Mouse (Mus musculus): ENCODE data around the gene Pfdn5.
"Not testable (repeated sequence)": the region's sequence is repeated elsewhere in the genome, so short reads cannot be mapped to it uniquely, and the experiment has no call there.

Pfdn5 gene

DNA sequence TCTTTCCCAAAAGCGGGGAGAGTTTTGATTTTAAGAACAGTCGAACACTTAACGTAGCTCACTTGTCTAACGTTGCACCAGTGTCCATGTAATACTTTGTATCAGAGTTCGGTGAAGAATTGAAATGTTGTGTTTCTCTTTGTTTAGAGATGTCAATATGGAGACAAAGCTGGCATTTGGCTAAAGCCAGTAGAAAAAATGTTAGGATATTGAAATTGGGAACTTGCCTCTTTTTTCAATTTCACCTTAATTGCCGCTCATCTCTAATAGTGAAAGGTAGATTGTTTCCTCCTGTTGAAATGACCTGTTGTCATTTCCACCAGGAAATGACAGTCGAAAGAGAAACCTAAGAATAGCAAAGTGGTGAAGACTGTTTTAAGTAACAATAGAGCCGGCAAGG lies 976 bp downstream of the Pfdn5 start:
- CTCF ChIA-PET = interaction anchor here (0.6 kb wide), 1 partner anchor 161 kb away, joined by 3 read pairs; no protein-coding TSS in a partner anchor

DNA sequence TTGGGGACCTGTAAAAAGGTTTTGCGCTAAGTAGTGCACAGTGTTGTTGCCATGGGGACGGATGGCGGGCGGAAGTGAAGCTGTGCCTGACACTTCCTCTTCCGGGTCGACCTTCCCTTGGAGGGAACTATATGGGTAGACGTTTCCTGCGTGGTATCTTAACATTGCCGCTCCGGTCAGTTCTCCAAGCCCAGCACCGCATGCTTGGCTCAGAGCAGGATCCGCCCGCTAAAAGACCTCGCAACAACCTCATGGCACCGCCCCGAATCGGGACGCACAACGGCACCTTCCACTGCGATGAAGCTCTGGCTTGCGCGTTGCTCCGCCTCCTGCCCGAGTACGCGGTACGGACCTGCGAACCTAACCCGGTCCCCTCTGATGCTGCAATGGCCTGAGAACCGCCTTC lies 5.7 kb downstream of the Pfdn5 start, which contains the start of gene Myg1:
Gene Myg1 (plus strand): TSS at position 100 of the 406 bp plus-strand sequence.
- CTCF ChIA-PET = interaction anchor here (1.1 kb wide), 1 partner anchor 12 kb away, joined by 4 read pairs; no protein-coding TSS in a partner anchor

DNA sequence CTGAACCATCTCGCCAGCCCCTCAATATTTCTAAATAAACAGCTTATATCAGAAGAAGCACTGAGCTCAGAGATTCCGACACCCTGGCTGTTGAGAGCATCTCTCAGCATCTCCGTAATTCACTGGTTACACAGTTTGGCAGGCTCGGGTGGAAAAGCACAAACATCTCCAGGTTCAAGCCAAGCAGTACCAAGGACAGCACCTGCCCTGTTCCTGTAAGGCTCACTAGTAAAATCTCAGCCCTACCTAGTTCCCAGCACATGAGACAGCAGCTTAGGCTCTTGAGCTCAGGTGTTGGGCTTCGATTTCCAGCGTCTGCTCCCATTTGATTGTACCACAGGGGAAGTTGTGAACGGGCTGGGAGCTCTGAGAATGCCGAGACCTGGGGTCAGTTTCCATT lies 9.3 kb downstream of the Pfdn5 start:
- CTCF ChIA-PET = no interaction called here

DNA sequence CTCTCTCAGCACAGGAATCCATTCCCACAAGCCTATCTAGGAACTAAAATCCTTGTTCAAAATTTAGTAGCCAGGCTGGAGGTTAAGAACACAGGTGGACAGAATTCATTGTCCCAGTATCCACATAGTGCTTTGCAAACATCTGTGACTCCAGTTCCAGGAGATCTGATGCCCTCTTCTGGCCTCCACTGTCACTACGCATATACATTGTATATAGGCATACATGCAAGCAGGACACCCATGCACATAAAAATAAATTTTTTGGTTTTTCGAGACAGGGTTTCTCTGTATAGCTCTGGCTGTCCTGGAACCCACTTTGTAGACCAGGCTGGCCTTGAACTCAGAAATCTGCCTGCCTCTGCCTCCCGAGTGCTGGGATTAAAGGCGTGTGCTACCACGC lies 10.0 kb downstream of the Pfdn5 start:
- CTCF ChIA-PET = not testable (repeated sequence)

DNA sequence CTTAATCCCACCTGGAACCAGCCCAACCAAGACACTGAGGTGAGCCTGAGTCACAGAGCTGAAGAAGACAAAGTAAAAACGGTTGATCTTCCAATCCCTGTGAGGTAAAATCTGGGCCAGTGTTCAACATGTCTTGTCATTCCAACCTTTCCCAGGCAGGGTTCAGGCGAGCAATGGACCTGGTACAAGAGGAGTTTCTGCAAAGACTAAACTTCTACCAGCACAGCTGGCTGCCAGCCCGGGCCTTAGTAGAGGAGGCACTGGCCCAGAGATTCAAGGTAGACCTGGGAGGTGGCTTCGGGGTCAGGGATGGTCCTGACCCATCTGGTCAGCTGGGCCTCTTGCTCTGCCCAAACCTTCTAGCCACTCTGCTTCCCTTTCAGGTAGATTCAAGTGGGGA lies 11.0 kb downstream of the Pfdn5 start:
- CTCF ChIA-PET = no interaction called here

DNA sequence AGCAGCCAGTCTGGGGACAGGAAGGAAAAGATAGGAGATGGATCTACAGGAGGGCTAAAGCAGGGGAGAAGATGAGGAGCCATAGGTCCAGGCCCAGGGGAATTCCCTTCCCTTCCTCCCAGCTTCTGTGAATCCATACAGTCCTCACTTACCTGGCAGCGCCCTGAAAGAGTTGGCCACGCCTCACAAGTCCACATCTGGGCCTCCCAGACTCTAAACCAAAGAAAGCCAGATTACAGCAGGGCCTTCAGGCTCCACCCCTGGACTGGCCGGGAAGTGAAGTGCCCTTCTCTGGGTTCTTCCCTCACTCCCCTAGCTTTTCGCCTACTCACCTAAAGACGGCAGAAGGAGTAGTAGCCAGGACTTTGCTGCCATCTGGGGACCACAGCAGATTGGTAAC lies 13.7 kb downstream of the Pfdn5 start:
- CTCF ChIA-PET = no interaction called here

DNA sequence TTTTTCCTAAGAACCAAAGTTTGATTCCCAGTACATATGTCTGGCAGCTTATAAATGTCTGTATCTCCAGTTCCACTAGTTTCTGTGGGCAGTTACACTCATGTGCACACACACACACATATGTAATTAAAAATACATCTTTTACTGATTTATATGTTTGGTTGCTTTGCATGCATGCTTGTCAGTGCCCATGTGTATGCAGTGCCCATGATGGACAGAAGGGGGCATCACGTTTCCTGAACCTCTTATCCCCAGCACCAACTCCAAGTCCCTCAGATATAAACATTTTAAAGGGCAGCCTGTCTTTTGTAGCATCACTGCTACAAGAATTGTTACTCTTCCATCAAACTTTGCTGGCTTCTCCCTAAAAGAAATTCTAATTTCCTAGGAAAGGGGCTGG lies 15.7 kb downstream of the Pfdn5 start:
- CTCF ChIA-PET = interaction anchor here (0.7 kb wide), 2 partner anchors 44 to 157 kb away, joined by 3 to 6 read pairs; no protein-coding TSS in a partner anchor

DNA sequence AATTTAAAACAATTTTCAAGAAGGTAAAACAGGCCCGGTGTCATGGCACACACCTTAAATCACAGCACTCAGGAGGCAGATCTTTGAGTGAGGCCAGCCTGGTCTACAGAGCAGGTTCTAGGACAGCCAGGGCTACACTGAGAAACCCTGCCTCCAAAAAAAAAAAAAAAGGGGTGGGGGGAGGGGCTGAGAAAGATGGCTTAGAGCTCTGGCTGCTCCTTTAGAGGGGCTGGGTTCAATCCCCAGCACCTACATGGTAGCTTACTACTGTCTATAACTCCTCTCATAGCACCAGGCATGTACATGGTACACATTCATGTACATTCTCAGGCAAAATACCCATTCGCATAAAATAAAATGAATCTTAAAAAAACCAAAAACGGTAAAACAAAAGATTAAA lies 18.6 kb downstream of the Pfdn5 start:
- CTCF ChIA-PET = interaction anchor here (0.5 kb wide), 1 partner anchor 71 kb away, joined by 9 read pairs; no protein-coding TSS in a partner anchor

DNA sequence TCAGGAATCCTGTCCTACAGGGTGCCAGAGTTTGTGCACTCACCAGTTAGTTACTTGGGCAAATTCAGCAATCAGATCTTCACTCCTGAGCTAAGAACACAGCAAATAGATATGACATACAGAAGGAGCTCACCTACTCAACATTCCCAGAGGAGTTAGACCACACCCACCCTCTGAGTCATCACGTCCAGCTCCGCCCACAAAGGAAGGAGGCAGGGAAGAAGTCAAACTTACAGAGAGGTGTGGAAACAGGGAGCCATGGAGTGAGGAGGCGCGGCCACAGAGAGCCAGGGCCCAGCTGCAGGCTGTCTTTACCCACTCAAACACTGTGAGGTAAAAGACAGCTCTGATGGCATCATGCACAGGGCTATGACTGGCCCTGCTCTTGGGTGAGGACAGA lies 20.5 kb downstream of the Pfdn5 start:
- CTCF ChIA-PET = interaction anchor here (0.5 kb wide), 1 partner anchor 368 kb away, joined by 5 read pairs; no protein-coding TSS in a partner anchor

DNA sequence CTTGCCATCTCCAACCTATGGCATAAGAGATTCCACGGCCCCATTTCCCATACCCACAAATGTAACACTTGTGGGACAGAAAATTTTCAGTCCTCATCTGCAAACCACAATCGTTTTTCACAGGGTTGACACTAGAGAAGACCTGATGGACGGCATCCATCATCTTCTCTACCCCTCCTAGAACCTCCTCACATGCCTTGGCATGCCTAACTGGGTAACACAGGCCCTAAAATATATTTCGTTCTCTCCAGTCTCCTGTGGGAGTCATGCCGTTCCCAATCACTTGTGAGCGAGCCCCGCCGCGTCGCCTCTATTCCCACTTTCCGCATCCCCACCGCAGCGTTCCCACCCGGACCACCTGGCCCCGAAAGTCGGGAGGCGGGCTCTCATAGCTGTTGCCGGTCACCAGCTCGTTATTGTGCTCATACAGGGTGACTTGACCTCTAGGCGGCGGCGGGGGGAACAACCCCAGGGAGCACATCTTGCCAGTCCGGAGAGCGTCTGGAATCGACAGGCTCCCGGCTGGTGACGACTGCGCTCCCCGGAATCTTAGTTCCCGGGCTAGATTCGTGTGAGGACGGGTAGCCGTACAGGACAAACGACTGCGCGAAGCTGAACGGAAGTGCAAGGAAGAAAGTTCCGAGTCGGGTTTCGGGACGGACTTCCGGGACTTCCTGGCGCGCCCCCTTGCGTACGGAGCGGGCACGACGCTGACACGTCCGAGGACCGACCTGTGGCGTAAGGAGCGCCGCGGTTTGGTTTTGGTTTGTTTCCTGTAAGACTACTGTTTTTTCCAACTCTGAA lies 24.4 kb downstream of the Pfdn5 start, which contains the start of gene Aaas:
Gene Aaas (minus strand): TSS at position 634 of the 804 bp plus-strand sequence.
- CTCF ChIA-PET = interaction anchor here (0.5 to 0.9 kb wide), 3 partner anchors 15 to 86 kb away, joined by 3 to 5 read pairs (median 3); no protein-coding TSS in a partner anchor

DNA sequence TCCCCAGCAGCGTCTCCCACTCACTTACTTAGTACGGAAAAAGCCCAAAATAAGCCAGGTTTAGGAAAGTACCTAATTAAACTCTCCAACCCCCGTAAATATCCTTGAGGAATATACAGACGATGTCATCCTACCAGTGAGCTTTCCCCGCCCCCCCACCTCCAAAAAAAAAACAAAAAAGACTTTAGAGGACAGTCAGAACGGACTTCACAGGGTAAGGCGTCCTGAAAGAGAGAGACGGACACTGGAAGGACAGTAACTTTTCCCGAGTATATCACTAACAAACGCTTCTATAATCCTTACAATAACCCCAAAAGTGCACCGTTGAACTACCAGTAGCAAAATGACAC lies 25.0 kb downstream of the Pfdn5 start:
- CTCF ChIA-PET = interaction anchor here (0.5 to 0.9 kb wide), 2 partner anchors 15 to 64 kb away, joined by 3 to 5 read pairs; no protein-coding TSS in a partner anchor

DNA sequence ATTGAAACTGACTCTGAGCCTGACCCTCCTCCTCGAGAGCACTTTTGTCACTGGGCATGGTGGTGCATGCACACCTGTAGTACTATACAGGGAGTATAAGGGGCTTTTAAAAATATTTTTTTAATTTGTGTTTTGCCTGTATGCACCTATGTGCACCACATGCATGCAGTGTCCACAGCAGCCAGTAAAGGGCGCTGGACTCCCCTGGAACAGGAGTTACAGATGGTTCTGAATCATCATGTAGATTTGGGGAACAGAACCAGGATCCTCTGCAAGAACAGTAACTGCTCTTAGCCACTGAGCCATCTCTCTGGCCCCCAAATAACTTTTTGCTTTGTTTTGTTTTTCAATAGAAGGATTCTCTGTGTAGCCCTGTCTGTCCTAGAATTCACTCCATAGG lies 26.3 kb downstream of the Pfdn5 start:
- CTCF ChIA-PET = interaction anchor here (0.6 to 0.7 kb wide), 2 partner anchors 59 to 1781 kb away, joined by 5 to 9 read pairs; no protein-coding TSS in a partner anchor

DNA sequence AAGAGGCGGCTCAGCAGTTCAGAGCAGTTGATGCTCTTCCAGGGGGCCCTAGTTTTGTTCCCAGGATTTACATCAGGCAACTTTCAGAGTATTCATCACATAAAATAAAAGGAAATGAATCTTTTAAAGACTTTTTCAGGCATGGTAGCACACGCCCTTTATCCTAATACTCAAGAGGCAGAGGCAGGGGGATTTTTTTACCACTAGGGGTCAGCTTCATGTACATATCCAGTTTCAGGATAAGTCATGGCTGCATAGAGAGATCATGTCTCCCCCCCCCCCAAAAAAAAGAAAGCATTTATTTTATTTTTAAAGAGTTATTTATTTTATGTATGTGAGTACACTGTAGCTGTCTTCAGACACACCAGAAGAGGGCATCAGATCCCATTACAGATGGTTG lies 28.1 kb downstream of the Pfdn5 start:
- CTCF ChIA-PET = no interaction called here

DNA sequence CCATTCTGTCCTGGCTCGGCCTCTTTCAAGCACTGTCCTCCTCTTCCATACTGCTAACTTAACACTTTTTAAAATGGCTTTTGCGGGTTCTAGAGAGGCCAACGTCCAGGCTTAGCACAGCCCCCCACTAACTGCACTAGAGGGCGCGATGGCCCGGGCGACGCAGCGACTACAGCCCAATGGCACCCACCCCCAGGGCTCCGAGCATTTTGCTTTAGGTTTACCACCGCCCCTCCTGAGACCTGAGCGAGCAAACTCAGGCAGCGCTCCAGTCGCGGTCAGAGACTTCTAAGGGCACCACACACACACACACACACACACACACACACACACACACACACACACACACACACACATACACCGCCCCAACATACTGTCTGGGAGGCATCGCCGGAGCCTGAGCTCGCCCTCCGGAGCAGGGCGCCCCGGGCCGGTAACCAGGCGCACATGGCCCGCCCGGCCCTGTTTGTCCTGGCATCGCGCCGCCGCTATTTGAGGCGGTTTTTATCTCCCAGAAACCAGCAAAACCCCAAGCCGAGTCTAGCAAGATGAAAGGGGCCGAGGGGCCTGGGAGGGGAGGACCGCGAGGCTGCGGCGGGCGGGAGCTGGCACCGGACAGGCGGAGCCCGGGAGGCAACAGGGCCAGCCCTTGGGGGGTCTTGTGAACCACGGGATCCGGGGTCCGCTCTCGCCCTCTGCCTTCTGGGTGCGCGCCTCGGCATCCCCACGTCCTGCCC lies 29.4 kb downstream of the Pfdn5 start:
- CTCF ChIA-PET = interaction anchor here (0.5 to 0.6 kb wide), 2 partner anchors 65 to 72 kb away, joined by 3 to 4 read pairs; no protein-coding TSS in a partner anchor

DNA sequence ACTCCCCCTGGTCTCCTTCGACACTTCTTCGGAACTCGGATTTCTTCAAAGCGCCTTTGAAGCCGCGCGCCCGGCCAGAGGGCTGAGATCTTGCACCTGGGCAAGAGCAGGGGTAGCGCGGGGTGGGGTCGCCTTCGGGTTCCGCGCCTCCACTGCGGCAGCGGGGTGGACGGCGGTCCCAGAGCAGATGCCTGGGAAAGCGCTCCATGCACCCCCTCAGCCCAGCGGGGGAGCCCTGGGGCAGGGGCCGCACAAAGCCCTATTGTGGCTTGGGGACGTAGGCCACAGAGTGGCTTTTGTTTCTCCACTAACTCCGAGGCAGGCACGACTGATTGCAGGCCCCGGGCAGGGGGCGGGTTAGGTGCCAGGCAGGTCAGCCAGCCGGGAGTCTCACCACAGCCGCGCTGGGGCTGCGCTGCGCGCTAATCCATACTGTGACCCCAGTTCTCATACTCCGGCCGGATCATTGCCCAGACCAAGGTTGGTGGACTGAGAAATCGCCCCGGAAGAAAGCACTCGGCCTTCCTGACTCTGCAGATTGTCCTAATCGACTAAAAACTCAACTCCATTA lies 30.0 kb downstream of the Pfdn5 start:
- CTCF ChIA-PET = interaction anchor here (0.5 to 0.6 kb wide), 2 partner anchors 64 to 72 kb away, joined by 3 to 4 read pairs; no protein-coding TSS in a partner anchor

DNA sequence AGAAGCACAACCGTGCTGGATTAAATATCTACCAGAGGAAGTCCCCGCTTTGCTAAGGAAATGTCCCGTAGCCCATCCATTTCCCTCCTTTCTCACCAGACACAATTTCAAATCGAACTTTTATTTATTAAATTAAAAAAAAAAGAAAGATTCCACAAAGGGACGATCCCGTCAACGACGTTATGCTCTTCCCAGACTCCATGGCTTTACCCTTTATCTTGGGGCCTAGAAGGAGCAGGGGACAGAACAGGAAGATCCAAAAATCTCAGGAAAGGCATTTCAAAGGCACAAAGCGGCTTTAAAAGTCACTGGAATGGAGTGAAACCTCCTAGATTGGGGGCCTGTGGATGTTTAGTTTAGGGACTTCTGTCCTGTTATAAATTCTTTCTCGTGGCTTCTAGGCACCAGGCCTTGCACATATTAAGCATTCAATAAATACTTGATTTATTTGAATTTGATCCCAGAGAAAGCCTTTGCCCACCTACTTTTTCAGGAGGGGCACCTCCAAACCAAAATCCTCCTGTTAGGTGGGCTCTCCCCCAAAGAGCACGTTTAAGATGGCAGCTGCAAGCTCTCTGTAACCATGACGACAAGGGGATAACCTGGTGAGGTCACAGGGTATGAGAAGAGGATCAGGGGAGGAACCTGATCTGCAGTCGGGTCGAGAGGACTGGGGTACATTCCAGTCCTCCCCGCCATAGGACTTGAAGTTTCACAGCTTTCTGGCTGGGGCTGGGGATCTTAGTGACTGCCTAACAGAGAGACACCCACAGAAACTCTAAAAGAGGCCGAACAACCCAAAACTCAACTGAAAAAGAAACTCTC lies 30.8 kb downstream of the Pfdn5 start:
- CTCF ChIA-PET = no interaction called here

DNA sequence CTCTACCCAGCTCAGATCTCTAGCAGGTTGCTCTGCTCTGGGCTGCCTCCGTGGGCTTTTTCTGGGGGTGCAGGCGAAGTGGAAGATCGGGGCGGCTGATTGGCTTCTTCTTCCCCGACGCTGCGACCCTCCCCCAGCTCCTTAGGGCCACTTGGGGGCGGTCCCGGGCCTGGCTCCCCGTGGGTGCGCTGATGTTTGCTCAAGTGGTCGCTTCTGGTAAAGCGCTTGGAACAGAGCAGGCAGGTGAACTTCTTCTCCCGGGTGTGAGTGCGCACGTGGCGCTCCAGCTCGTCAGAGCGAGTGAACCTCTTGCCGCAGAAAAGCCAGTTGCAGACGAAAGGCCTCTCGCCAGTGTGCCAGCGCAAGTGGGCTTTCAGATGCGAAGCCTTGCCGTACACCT lies 32.2 kb downstream of the Pfdn5 start:
- CTCF ChIA-PET = no interaction called here

DNA sequence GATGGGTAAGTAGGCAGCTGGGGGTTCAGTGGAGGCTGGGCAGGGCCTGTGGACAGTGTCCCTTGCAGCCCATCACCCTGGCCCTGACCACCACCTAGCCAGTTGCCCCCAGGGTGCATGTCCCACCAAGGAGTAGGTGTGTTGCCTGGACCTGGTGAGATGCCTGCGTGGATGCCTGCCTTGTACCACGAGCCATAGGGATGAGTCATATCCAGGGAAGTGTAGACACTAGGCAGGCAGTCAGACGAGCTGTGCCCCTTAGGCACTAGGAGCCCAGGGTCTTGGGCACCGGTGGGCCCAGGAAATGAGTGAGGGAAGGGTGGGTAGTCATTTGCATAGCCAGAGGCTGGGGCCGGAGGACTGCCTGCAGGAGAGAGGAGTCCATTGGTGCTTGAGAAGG lies 32.9 kb downstream of the Pfdn5 start:
- CTCF ChIA-PET = no interaction called here

DNA sequence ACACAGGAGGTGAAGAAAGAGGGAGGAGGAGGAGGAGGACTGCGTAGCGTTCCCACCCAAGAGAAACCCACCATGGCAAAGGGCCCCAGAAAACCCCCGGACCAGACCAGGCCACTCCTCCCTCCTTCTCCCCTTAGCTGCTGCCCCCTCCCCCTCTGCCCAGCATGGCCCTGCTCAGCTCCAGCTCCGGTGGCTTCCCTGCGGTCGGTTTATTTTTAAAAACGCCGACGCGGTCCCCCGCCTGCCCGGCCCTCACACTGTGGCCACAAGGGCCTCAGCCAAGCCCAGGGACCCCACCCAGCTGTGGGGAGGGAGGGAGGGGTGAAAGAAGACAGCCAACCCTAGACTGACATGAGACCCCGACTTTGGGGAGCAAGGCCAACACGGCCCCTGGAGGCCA lies 36.7 kb downstream of the Pfdn5 start:
- CTCF ChIA-PET = interaction anchor here (0.5 to 0.6 kb wide), 2 partner anchors 399 to 593 kb away, joined by 3 read pairs; no protein-coding TSS in a partner anchor

DNA sequence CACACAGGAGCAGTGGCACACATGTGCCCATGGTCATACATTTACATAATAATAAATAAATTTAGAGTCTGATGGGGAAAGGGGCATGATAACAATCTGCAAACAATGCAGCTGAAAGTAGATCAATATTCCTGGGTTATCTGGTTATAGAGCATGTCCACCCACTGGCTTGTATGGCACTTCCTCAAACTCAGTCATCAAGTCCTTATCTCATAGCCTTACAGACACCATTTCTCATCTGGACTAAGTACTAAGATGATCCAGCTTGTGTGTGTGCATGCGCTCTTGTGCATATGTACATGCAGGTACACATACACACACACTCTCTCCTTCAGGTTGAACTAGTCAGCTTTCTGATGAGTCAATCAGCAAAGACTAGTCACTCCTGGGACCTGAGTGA lies 38.8 kb downstream of the Pfdn5 start:
- CTCF ChIA-PET = interaction anchor here (0.5 kb wide), 1 partner anchor 9 kb away, joined by 3 read pairs; no protein-coding TSS in a partner anchor

DNA sequence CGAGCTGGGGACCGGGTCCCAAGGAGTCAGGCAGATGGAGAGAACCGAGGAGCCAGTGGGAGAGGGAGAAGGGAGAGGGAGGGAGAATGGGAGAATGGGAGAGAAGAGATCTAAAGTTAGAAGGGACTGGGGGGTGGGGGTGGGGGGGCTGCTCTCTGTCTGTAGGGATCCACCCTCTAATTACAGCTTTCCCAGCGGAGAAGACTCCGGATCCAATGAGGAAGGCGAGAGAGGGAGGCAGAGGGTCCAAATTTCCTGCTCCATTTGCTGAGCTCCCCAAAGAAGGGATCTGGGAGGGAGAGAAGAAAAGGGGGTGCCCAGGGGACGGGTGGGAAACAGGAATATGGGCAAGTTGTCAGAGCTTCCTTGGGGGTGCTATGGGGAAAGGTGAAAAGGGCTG lies 40.3 kb downstream of the Pfdn5 start:
- CTCF ChIA-PET = interaction anchor here (0.6 to 1.0 kb wide), 3 partner anchors 16 to 82 kb away, joined by 3 to 5 read pairs (median 4); partner anchors contain the start of gene Aaas

Measured in spleen, embryonic (tissue).